Mouse (Mus musculus) macrophage (primary cell): ENCODE measurements around the gene Pcyt1b. TPM values are rescaled to one million over a fixed set of nuclear protein-coding genes. Genes with fewer than 3 reads are reported as not detected.
A peak's percentile ranks its signal among the peaks of the same experiment; 100 is the strongest.

ENCODE experiments used
- H3K27ac ChIP-seq: fragments of 350-480 bp; formaldehyde crosslinking; 2 replicates; pipeline ENCODE4 v1.9.0; 2021
- H3K36me3 ChIP-seq: fragments of 350-480 bp; formaldehyde crosslinking; 2 replicates; pipeline ENCODE4 v1.9.0; 2021; ENCODE audit errors: inconsistent target
- H3K4me3 ChIP-seq: fragments of 350-480 bp; formaldehyde crosslinking; 2 replicates; pipeline ENCODE4 v1.9.0; 2021; ENCODE audit errors: inconsistent target
- H3K79me2 ChIP-seq: fragments of 350-480 bp; formaldehyde crosslinking; 2 replicates; pipeline ENCODE4 v1.9.0; 2021; ENCODE audit errors: inconsistent target
- WGBS: methylation state at CpG from one replicate; pipeline ENCODE4 v1.1.7; 2026; ENCODE audit warnings: inconsistent platforms; ENCODE audit not compliant: missing documents; 5-methylcytosine and 5-hydroxymethylcytosine counted together
- polyA plus RNA-seq: library from polyadenylated mRNA; stranded (reverse); fragments of 250-400 nt; gene quantifications from 3 replicates; pipeline ENCODE4 v1.2.4, GENCODE M21; 2018; ENCODE audit warnings: inconsistent platforms

Pcyt1b gene
- polyA plus RNA-seq, 1 experiment from 2014 or later: 0.67 TPM

DNA sequence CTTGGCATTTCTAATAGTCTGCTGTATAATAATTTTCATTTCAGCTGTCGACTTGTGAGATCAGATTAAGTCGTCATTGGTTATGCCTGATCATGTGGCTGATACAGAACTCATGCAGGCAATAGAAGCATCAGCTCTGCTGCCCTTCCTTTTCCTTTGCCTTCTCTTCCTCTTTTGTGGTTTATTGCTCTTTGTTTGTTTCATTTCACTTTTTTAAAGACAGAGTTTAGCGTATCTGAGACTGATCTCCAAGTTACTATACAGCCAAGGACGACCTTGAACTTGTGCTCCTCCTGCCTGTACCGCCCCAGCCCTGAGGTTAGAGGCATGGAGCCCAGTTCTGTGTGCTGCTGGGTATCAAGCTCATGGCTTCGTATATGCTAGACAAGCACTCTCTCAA lies 34.6 kb downstream of the Pcyt1b start:
- no peaks in the 10 kb centered on the region for H3K79me2 ChIP-seq
- peak overlapping the region; percentile 63 for H3K27ac ChIP-seq
- WGBS: 26% methylated on average over 6 of the region's 6 CpGs
- no peaks in the 10 kb centered on the region for H3K36me3 ChIP-seq
- H3K4me3 ChIP-seq: no peak overlapping the region

DNA sequence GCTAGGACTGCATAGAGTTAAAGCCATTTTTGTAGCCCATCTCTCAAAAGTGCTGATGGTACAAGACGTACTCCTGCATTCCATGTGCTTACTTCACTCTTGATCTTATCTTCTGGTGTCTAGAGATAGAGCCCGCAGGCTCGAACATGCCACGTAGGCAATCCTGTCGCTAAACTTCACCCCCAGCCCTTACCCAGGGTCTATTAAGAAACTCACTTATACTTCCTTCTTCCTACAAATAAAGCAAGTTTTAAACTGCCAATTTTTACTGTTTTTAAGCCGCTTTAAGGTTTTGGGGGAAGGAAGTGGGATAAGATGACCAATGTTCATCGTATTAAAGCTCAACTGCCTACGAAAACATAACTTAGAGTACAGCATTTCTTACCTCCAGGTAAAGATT lies 36.0 kb downstream of the Pcyt1b start:
- Histone ChIP-seq H3K27ac (no peak overlapping the region), H3K4me3 (no peak overlapping the region), H3K36me3 (no peaks in the 10 kb centered on the region), H3K79me2 (no peaks in the 10 kb centered on the region)
- 57% methylated on average over 7 of the region's 8 CpGs for WGBS

DNA sequence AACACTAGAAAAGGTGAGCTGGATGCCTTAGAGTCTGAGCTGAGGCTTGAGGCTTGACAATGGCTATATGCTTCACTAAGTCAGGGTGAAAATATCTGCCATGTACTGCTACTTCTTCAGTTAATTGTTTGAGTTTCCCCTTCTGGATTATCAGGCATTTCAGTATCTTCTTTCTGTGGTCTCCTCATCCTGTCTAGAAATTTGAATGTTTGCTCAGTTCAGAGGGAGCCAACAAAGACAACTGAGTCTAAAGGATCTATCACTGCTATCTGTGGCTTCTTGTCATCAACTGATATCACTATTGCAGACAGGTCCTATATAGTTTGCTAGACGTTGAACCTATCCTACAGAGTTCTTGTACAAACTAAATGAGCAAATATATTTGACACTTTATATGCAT lies 42.9 kb downstream of the Pcyt1b start:
- H3K27ac ChIP-seq: no peak overlapping the region
- H3K4me3 ChIP-seq: no peak overlapping the region
- no peaks in the 10 kb centered on the region for H3K36me3 ChIP-seq
- 100% methylated on average over 1 of the region's 1 CpGs for WGBS
- no peaks in the 10 kb centered on the region for H3K79me2 ChIP-seq

DNA sequence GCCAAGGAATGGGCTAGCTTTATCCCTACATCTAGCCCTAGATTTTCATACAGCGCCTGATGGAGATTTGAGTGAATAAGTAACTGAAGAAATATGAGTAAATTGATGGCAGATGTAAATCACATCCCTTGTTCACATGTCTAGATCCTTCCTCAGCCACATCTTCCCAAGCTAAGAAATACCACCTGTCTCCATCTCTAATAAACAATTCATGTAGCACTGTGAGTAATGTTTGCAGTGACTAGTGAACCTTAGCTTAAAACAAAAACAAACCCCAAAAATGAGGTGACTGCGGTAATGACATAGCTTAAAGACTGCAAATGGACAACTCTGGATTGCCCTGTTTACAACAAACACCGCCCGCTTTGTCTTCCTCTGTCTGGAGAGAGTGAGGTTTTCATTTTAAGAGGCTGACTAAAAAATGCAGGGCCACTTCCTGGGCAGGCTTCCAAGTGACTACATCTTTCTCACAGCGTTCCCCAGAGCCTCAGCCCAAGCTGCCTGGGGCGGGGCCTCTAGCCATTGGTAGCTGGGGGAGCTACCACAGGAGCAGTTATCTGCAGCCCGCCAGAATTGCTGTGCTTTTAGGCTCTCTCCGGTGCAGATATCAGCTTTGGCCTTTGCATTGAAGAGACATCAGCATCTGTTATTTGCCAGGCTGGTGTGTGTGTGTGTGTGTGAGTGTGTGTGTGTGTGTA lies 46.0 kb downstream of the Pcyt1b start:
- no peaks in the 10 kb centered on the region for H3K79me2 ChIP-seq
- 45% methylated on average over 8 of the region's 8 CpGs for WGBS
- no peaks in the 10 kb centered on the region for H3K36me3 ChIP-seq
- H3K27ac ChIP-seq: no peak overlapping the region
- H3K4me3 ChIP-seq: peak overlapping the region; percentile 5; the same call in 1 of the 2 replicates

DNA sequence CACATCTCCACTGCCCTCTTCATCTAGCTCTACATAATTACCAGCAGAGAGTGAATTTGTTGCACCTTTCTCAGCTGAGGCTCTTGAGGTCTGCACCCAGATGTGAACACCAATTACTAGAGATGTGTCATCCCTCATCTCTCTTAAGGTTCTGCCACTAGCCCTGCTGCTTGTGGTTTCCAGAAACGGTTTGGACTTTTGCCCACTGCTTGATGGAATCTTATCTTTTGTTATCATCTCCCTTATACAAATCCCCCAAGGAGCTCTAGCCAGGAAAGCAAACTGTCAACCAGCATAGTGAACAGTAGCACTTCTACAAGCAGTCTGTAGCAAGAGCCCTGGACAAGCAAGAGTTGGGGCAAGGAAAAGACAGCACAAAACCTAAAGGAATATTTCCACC lies 57.9 kb downstream of the Pcyt1b start:
- no peak overlapping the region for H3K27ac ChIP-seq
- no peak overlapping the region for H3K4me3 ChIP-seq
- no peaks in the 10 kb centered on the region for H3K79me2 ChIP-seq
- 7% methylated on average over 1 of the region's 1 CpGs for WGBS
- no peaks in the 10 kb centered on the region for H3K36me3 ChIP-seq

DNA sequence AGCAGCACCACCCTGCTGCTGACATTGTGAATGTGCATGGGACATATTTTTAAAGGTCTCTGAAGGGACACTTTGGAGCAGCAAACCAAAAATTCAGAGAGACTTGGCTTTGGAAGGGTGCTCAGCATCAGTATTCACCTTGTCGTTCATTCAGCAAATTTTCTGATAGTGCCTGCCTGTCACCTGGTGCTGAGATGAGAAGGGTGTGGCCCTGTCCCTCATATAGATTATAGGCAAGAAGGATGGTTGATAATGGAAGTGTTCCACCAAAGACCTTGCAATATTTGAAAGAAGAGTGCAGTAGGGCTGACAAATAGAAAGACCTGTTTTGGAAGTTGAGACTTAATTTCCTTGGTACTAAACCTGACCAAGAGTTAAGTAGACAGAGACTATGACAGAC lies 74.9 kb downstream of the Pcyt1b start:
- H3K27ac ChIP-seq: no peak overlapping the region
- WGBS: 100% methylated on average over 1 of the region's 1 CpGs
- no peaks in the 10 kb centered on the region for H3K36me3 ChIP-seq
- H3K79me2 ChIP-seq: no peaks in the 10 kb centered on the region
- H3K4me3 ChIP-seq: no peak overlapping the region

DNA sequence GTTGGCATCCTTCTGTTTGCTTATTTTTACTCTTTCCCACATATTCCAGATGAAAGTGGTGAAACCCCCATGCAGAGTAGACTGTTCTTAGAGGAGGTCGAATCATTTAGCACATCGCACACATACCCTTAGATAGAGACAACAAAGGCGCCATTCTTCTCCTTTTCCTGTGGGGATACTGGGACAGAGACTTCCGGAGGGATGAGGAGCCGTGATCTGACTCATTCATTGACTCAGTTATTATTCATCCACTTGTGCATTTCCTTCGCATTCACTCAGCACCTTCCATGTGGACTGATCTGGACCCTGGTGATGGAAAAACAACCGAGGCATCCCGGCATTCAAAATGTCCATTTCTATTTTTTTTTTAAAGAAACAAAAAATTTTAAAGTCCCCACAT lies 76.2 kb downstream of the Pcyt1b start:
- Histone ChIP-seq H3K36me3 (no peaks in the 10 kb centered on the region), H3K79me2 (no peaks in the 10 kb centered on the region), H3K4me3 (no peak overlapping the region), H3K27ac (no peak overlapping the region)
- WGBS: 87% methylated on average over 8 of the region's 8 CpGs

DNA sequence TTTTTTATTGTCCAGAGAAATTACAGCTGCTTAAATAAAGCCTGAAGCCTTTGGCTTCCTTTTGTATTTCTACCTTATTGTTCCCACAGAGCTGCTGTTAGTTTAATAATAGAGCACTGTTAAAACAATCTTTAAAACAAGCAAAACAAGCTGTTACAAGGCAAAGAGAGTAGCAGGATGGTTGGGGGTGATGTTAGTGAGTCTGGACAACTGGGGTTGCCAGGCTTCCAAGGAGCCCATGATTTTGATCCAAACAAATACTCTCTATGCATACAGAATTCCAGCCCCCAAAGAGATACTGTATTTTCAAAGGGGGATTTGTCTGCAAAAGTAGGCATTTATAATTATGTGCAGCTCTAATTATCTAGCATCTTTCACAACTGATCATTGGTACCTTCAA lies 77.7 kb downstream of the Pcyt1b start:
- Histone ChIP-seq H3K27ac (no peak overlapping the region), H3K4me3 (no peak overlapping the region), H3K36me3 (no peaks in the 10 kb centered on the region), H3K79me2 (no peaks in the 10 kb centered on the region)

DNA sequence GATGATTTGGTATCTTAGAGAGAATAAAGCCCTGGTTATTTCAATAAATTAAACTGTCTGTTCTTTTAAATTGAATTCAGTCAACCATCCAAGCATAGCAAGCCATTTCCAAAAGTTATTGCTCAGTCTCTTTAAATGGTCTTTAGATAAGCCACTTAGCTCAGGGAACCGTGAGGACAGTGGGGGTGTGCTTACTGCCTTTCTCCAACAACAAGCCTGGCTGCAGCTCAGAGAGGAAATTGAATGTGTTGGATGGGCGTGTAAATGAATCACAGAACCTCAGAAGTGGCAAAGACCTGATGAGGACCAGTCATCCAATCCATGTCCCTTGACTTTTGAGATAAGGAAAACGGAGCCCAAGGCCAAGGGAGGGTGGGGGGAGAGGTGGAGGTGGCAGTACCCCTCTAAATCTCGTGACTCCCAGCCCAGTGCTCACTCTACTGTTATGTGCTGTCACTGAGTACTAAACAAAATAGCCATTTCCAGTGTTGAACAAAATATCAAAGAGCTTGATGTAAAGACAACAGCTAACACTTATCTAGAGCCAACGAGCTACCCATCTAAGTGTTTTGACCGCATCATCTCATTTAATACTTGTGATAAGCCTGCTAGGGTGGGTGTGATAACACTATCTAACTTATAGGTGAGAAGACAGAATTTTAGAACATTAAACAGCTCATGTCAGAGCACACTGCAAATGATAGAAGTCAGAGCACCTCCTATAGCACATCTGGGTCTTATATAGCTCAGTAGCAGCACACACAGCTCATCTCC lies 78.5 kb downstream of the Pcyt1b start:
- Histone ChIP-seq H3K36me3 (no peaks in the 10 kb centered on the region), H3K4me3 (no peak overlapping the region), H3K27ac (no peak overlapping the region), H3K79me2 (no peaks in the 10 kb centered on the region)
- 86% methylated on average over 6 of the region's 6 CpGs for WGBS

DNA sequence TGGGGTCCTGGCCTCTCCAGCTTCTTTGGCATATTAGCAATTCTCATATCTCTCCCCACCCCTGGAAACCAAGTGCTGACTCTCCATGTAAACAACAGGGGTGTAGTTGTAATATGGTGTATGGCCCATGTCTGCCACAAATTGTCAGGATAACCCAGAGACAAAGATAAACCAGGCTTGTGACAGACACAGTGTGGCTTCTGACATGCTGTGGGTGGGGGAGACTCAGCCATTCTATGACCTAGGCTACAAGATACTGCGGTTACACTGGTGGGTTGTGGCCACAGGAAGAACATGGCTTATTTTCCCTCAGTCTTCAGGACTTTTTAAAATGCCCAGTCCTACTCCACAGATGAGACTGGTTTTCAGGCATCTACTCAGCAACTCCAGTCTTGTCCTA lies 94.5 kb downstream of the Pcyt1b start:
- WGBS: 100% methylated on average over 1 of the region's 1 CpGs
- H3K27ac ChIP-seq: no peak overlapping the region
- H3K79me2 ChIP-seq: no peaks in the 10 kb centered on the region
- no peaks in the 10 kb centered on the region for H3K36me3 ChIP-seq
- no peak overlapping the region for H3K4me3 ChIP-seq

DNA sequence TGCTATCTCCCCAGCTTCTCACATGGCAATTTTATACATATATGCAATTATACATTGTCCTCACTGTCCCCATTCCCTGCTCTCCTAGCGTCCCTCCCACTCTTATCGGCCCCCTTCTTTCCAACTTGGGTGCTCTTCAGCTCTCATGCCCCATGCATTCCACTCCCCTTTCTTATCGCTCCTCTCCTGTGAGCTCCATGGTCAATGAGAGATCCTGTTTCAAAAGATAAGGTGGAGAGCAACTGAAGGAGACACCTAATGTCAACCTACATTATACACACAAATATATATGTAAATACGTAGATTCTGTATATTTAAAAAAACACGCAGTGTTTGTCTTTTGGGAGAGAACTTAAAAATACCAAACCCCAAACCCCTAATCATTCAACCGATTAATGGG lies 95.9 kb downstream of the Pcyt1b start:
- Histone ChIP-seq H3K36me3 (no peaks in the 10 kb centered on the region), H3K79me2 (no peaks in the 10 kb centered on the region), H3K27ac (no peak overlapping the region), H3K4me3 (no peak overlapping the region)
- WGBS: 95% methylated on average over 6 of the region's 6 CpGs

DNA sequence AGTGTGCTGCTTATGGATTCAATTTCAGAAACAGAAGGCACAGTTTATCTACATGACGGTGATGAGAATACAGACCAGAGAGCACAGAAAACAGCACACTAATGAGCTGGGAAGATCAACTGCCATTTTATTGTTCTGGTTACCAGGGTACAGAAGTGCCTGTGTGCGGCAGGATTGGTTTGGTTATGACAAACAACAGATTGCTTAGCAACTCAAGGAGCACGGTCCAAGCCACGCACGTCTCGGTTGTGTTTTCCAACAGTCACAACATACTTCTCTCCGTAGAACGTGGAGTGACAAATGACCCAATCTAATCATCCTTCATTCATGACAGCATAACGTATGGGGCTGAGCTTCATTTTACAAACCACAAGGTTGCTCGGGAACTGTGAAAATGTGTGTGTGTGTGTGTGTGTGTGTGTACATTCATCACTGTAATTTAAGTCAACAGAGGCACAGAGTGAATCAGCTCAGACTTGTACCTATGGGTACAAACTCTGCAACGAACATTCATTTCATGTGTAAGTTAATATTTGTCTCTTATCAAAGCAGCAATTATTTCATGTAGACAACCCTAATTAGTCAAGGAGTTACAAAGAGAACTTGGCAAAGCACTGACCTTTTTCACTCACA lies 100.7 kb downstream of the Pcyt1b start:
- H3K36me3 ChIP-seq: no peaks in the 10 kb centered on the region
- no peak overlapping the region for H3K4me3 ChIP-seq
- H3K79me2 ChIP-seq: no peaks in the 10 kb centered on the region
- no peak overlapping the region for H3K27ac ChIP-seq
- 87% methylated on average over 10 of the region's 11 CpGs for WGBS

DNA sequence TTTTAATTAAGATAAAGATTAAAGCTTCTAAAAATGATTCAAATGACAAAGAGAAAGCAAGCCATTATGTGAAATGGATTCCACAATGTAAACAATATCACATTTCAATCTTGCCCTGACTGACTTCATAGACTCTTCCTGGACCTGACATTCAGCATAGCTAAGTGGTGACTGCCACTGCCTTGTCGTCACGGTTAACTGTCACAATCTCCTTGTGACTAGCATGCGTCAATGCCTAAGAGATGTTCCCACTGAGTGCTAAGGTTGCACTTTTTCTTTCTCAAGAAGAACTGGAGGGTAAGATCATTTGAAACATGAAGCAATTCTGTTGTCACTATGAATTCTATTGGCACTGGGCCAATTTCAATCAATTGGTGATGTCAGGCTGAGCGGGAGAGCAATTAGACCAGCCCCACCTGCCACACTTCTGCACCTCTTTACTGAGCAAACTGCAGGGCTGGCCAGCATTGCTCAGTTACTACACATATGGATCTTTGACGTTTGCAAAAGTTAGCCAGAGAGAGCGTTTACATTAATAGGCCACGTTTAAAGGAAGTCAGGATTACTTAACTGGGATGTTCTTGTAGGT lies 102.3 kb downstream of the Pcyt1b start:
- Histone ChIP-seq H3K4me3 (no peak overlapping the region), H3K27ac (no peak overlapping the region), H3K36me3 (no peaks in the 10 kb centered on the region), H3K79me2 (no peaks in the 10 kb centered on the region)
- 66% methylated on average over 7 of the region's 7 CpGs for WGBS

DNA sequence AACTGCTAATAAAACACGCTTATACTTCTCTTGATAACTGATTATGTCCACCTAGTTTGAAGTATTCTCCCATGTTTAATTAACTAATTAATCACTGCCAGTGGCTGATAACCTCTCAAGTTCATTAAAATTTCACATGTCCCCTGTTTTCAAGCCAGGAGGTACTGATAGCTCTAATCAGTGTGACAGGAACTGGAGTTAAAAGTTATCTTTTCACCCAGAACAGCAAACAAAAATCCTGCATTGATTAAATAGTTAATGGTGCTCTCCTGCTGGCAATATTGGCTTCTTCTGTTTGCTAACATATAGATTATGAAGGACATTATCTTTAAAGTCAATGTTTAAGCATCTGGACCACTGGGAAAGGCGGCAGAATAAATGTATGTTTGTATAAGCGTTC lies 106.1 kb downstream of the Pcyt1b start:
- WGBS: 94% methylated on average over 3 of the region's 3 CpGs
- Histone ChIP-seq H3K27ac (no peak overlapping the region), H3K79me2 (no peaks in the 10 kb centered on the region), H3K4me3 (no peak overlapping the region), H3K36me3 (no peaks in the 10 kb centered on the region)

DNA sequence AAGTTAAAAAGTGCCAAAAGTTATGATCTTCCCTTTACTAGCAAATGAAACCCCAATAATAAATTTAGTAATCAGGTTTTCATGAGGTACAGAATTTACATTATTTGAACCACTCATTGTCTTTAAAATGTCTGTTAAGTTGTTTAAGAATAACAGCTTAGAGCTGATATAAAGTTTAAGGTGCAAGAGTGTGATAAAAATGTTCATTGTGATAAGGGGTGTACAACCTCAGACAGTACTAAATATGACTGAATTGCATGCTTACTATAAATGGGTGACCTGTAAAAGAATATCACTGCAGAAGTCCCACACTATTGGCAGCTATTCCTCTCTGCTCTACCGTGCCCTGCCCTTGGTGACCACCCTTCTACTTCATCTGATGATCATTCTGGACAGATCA lies 134.9 kb downstream of the Pcyt1b start:
- WGBS: 73% methylated on average over 1 of the region's 1 CpGs
- H3K4me3 ChIP-seq: no peak overlapping the region
- H3K27ac ChIP-seq: no peak overlapping the region
- no peaks in the 10 kb centered on the region for H3K36me3 ChIP-seq
- no peaks in the 10 kb centered on the region for H3K79me2 ChIP-seq
